Mouse (Mus musculus) midbrain, embryonic 11.5 days (tissue): Measurements from ENCODE around the gene Fgf4. TPM values are rescaled to one million over a fixed set of nuclear protein-coding genes. Genes with fewer than 3 reads are reported as not detected.

Experiments used
- ATAC-seq: fragments of 200-750 bp; cut with Nextera tagmentation; 2 replicates; pipeline ENCODE4 v1.8.0; 2017; ENCODE audit warnings: moderate TSS enrichment, moderate library complexity; ENCODE audit not compliant: low FRiP score
- DNase-seq: peaks from one replicate; pipeline ENCODE4 v3.0.0; 2015; ENCODE audit warnings: low spot score; ENCODE audit errors: missing footprints
- H3K27ac ChIP-seq: fragments of 300-500 bp; sonication (generic); 2 replicates; pipeline ENCODE4 v1.5.1; 2014; ENCODE audit warnings: low read depth, low read length
- H3K27me3 ChIP-seq: fragments of 300-500 bp; sonication (generic); 2 replicates; pipeline ENCODE4 v1.6.1; 2014; ENCODE audit warnings: mild to moderate bottlenecking, low read length, moderate library complexity, mixed read lengths; ENCODE audit not compliant: control insufficient read depth, insufficient read depth
- H3K36me3 ChIP-seq: fragments of 300-500 bp; sonication (generic); 2 replicates; pipeline ENCODE4 v1.6.1; 2014; ENCODE audit warnings: mild to moderate bottlenecking, low read length, moderate library complexity, mixed read lengths; ENCODE audit not compliant: control insufficient read depth, insufficient read depth
- H3K4me1 ChIP-seq: fragments of 300-500 bp; sonication (generic); 2 replicates; pipeline ENCODE4 v1.6.1; 2014; ENCODE audit warnings: low read length; ENCODE audit not compliant: control insufficient read depth, insufficient read depth
- H3K4me2 ChIP-seq: fragments of 300-500 bp; sonication (generic); 2 replicates; pipeline ENCODE4 v1.6.1; 2014; ENCODE audit warnings: mild to moderate bottlenecking, moderate library complexity
- H3K4me3 ChIP-seq: fragments of 300-500 bp; sonication (generic); 2 replicates; pipeline ENCODE4 v1.5.1; 2014; ENCODE audit warnings: low read depth, low read length
- H3K9ac ChIP-seq: fragments of 300-500 bp; sonication (generic); 2 replicates; pipeline ENCODE4 v1.6.1; 2014; ENCODE audit warnings: low read length
- H3K9me3 ChIP-seq: fragments of 300-500 bp; sonication (generic); 2 replicates; pipeline ENCODE4 v1.6.1; 2016; ENCODE audit warnings: low read length; ENCODE audit not compliant: control insufficient read depth
- WGBS: fragments of 180-500 bp; shearing (Covaris S2); extraction: QIAGEN DNeasy Blood & Tissue Kit; methylation state at CpG from one replicate; pipeline ENCODE4 v1.1.7; 2014; 5-methylcytosine and 5-hydroxymethylcytosine counted together
- polyA plus RNA-seq: library from polyadenylated mRNA; unstranded; fragments of >200 nt; fragmentation: Nextera tagmentation; extraction: Ambion mirVana; gene quantifications from 2 replicates; pipeline ENCODE4 v1.2.1, GENCODE M21; 2014

Fgf4 gene
- polyA plus RNA-seq, 1 experiment from 2014 or later, result not detected

GRCm38 (mm10) chr7:144912897-144913296, 65.7 kb downstream of the Fgf4 start:
- Histone ChIP-seq H3K9ac (no peak overlapping the region), H3K4me3 (no peak overlapping the region), H3K9me3 (no peaks in the 10 kb centered on the region), H3K27me3 (no peaks in the 10 kb centered on the region), H3K4me1 (peaks cover 8% of the 10 kb centered on the region), H3K4me2 (no peak overlapping the region), H3K36me3 (no peaks in the 10 kb centered on the region), H3K27ac (no peak overlapping the region)
- no peak for DNase-seq
- ATAC-seq, result no peak
- 73% methylated on average over 4 of the region's 4 CpGs for WGBS

- DNase-seq (peak; percentile 99), ATAC-seq (peak; percentile 95)
- no peaks in the 10 kb centered on the region for H3K9me3 ChIP-seq
- peak overlapping the region; percentile 83 for H3K4me3 ChIP-seq
- H3K27me3 ChIP-seq, result no peaks in the 10 kb centered on the region
- 9% methylated on average over 17 of the region's 17 CpGs for WGBS
- H3K9ac ChIP-seq, result peak overlapping the region; percentile 82; the same call in 1 of the 2 replicates
- H3K36me3 ChIP-seq, result peaks cover 6% of the 10 kb centered on the region; the same call in 1 of the 2 replicates
- no peak overlapping the region; the same call in 1 of the 2 replicates for H3K27ac ChIP-seq
- H3K4me1 ChIP-seq, result peaks cover 8% of the 10 kb centered on the region
- peak overlapping the region; percentile 92 for H3K4me2 ChIP-seq
These were observed 67.3 kb downstream of the Fgf4 start for GRCm38 (mm10) chr7:144914296-144914947.

Other genes with a start within 250 kb of the Fgf4 start
- gene Ano1, start 95.4 kb upstream of the Fgf4 start, polyA plus RNA-seq, result 22.8 and 26.0 TPM in 2 replicates
- 1.1 TPM in 2 replicates for gene Fgf3, start 9.3 kb upstream of the Fgf4 start, polyA plus RNA-seq
- 89.0 and 104 TPM in 2 replicates for gene Fgf15, start 49.2 kb downstream of the Fgf4 start, polyA plus RNA-seq
- gene LTO1, start 67.7 kb downstream of the Fgf4 start, polyA plus RNA-seq, result 28.0 TPM in 2 replicates
- 285 and 288 TPM in 2 replicates for gene Ccnd1, start 92.6 kb downstream of the Fgf4 start, polyA plus RNA-seq